In the genomic region with DNA sequence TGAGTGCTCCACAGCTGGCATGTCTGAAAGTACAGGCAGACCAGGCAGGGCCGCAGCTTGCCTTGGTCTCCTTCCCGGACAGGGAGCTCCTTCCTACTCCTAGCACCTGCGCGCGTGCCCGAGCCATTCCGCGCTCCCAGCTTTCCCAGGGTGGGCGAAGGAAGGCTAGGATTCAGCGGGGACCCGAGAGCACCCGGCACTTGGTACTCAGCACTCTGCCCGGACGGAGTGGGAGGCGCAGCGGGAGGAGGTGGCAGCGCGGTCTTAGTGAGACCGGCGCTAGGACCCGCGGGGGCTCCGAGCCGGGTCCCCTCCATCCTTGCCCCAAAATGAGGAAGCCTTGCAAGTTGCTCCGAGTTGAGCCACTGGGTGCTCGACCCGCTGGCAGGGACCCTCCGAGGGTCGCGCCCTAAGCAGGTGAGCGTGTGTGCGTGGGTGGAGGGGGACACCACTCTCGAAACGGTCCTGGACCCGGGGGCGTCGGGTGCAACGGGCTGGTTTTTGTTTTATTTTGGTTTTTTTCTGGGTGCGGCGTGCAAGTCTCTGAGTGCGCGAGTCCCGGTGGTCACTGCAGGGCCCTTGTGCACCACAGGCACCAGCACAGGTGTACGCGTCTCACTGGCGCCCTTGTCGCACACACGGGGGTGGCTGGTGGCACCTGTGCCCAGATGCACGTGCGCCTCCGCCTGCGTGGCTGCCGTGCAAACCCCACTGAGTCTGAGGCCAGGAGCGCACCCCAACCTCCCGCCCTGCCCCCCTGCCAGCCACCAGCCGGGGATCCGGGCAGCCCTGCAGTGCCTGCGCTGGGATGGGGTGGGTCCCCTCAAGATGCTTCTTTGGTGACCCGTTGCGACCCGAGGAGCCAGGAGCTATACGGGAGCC, we compare ENCODE assay signal across 8 mouse cellular contexts. TPM values are rescaled to one million over a fixed set of nuclear protein-coding genes. Genes with fewer than 3 reads are reported as not detected.
DNase-seq lines count a peak whose midpoint lies in the region; ATAC-seq and TF ChIP-seq lines count a peak whose summit lies in the region.

No protein-coding gene starts in this region.

- peaks cover 10% of the 10 kb centered on the region; the same call in 1 of the 2 replicates for H3K4me1 ChIP-seq in lung, embryonic 15.5 days
- peaks cover 19% of the 10 kb centered on the region; the same call in 1 of the 2 replicates for H3K4me1 ChIP-seq in hindbrain, embryonic 14.5 days (replicated peaks; ENCODE audit: control insufficient read depth, insufficient read depth, low read length)
- peaks cover 78% of the 10 kb centered on the region for H3K4me1 ChIP-seq in megakaryocyte, embryonic 14.5 days
- H3K4me1 ChIP-seq in spleen, adult 2 months (ENCODE audit: control insufficient read depth, insufficient read depth, insufficient read length), result peaks cover 14% of the 10 kb centered on the region

- peaks cover 76% of the 10 kb centered on the region for H3K27me3 ChIP-seq in lung, embryonic 15.5 days
- H3K27me3 ChIP-seq in hindbrain, embryonic 14.5 days (ENCODE audit: control insufficient read depth, insufficient read depth, low read length), result peaks cover 40% of the 10 kb centered on the region
- peaks cover 49% of the 10 kb centered on the region for H3K27me3 ChIP-seq in megakaryocyte, embryonic 14.5 days (replicated peaks)
- H3K27me3 ChIP-seq in spleen, adult 2 months (ENCODE audit: control insufficient read depth, insufficient read depth, low read length), result peaks cover 5% of the 10 kb centered on the region; the same call in 1 of the 2 replicates

- DNase-seq in cerebellum, postnatal 14 days, result peak; percentile 55 to 60
- no peak for DNase-seq in cerebellum, adult 11 months
- no peak for DNase-seq in lung, postnatal 10 days
- DNase-seq in hindbrain, embryonic 14.5 days (ENCODE audit: low spot score), result no peak
- peak in 1 of 2 experiments; percentile 47 for DNase-seq in spleen, adult 2 months (ENCODE audit: low read depth in 1 of 2, low spot score in 2 of 2)
- no peak for DNase-seq in ovary, postnatal 36 days (ENCODE audit: low spot score)

- H3K9ac ChIP-seq in lung, embryonic 15.5 days, result 0 out of 2 replicates have a peak overlapping the region, but pooled peaks have one; percentile 23
- H3K9ac ChIP-seq in hindbrain, embryonic 14.5 days, result peak overlapping the region; percentile 64

- H3K9me3 ChIP-seq in lung, embryonic 15.5 days, result no peaks in the 10 kb centered on the region
- peaks cover 4% of the 10 kb centered on the region; the same call in 1 of the 2 replicates for H3K9me3 ChIP-seq in hindbrain, embryonic 14.5 days (ENCODE audit: control insufficient read depth, low read length)
- H3K9me3 ChIP-seq in megakaryocyte, embryonic 14.5 days, result peaks cover 21% of the 10 kb centered on the region

- peak overlapping the region; percentile 44 for H3K4me3 ChIP-seq in lung, embryonic 15.5 days
- peak overlapping the region; percentile 42 for H3K4me3 ChIP-seq in hindbrain, embryonic 14.5 days (replicated peaks; ENCODE audit: low read length)
- H3K4me3 ChIP-seq in megakaryocyte, embryonic 14.5 days (replicated peaks), result peak overlapping the region; percentile 95
- peak overlapping the region; percentile 66 for H3K4me3 ChIP-seq in spleen, adult 2 months (ENCODE audit: extremely low read depth, insufficient read depth, insufficient read length)

- 1% methylated on average over 62 of the region's 62 CpGs for WGBS in lung, embryonic 15.5 days
- 2% methylated on average over 58 of the region's 62 CpGs for WGBS in hindbrain, embryonic 14.5 days
- WGBS in spleen, adult 2 months, result 1% methylated on average over 62 of the region's 62 CpGs

- ATAC-seq in lung, embryonic 15.5 days (ENCODE audit: borderline replicate concordance, extremely low read depth, low FRiP score, low TSS enrichment), result no peak
- ATAC-seq in hindbrain, embryonic 14.5 days (ENCODE audit: low FRiP score), result no peak

- TF ChIP-seq CTCF in spleen, adult 2 months (IDR thresholded peaks at IDR 0.05; ENCODE audit: extremely low read depth, insufficient read depth, insufficient read length, insufficient replicate concordance), result no peak

- no peaks in the 10 kb centered on the region; the same call in 1 of the 2 replicates for H3K36me3 ChIP-seq in lung, embryonic 15.5 days
- peaks cover 5% of the 10 kb centered on the region for H3K36me3 ChIP-seq in hindbrain, embryonic 14.5 days (replicated peaks; ENCODE audit: control insufficient read depth, insufficient read depth)
- peaks cover 34% of the 10 kb centered on the region for H3K36me3 ChIP-seq in megakaryocyte, embryonic 14.5 days (replicated peaks; ENCODE audit: low read length)
- peaks cover 3% of the 10 kb centered on the region; the same call in 1 of the 2 replicates for H3K36me3 ChIP-seq in spleen, adult 2 months (ENCODE audit: control insufficient read depth, insufficient read depth, low read length)

- no peak overlapping the region for H3K27ac ChIP-seq in lung, embryonic 15.5 days
- H3K27ac ChIP-seq in hindbrain, embryonic 14.5 days, result no peak overlapping the region
- no peak overlapping the region for H3K27ac ChIP-seq in spleen, adult 2 months (ENCODE audit: insufficient read depth, low read length)

- TF ChIP-seq POLR2A in spleen, adult 2 months (IDR thresholded peaks at IDR 0.05; ENCODE audit: low read depth, low read length), result no peak

- peak overlapping the region; percentile 75 for H3K4me2 ChIP-seq in lung, embryonic 15.5 days
- H3K4me2 ChIP-seq in hindbrain, embryonic 14.5 days (replicated peaks), result peak overlapping the region; percentile 89

RNA-seq across cellular contexts. Expression of gene Matk, which starts 4.7 kb away (rescaled TPM):
- polyA plus RNA-seq in lung, embryonic 15.5 days (2015; fragmentation: Nextera tagmentation; extraction: Ambion mirVana), result 2.7 and 3.9 TPM in 2 replicates
- 30.2 and 37.0 TPM in 2 replicates for polyA plus RNA-seq in hindbrain, embryonic 14.5 days (2014; fragmentation: Nextera tagmentation; extraction: Ambion mirVana)
- polyA plus RNA-seq in megakaryocyte, embryonic 14.5 days (2012; ENCODE audit: insufficient read depth, low replicate concordance), result 6.2 and 21.4 TPM in 2 replicates
- polyA plus RNA-seq in spleen, adult 2 months (2012; rRNA removed), result 22.5 and 30.0 TPM in 2 replicates

RNA-seq across cellular contexts. Expression of gene Mrpl54, which starts 9.3 kb away (rescaled TPM):
- polyA plus RNA-seq in lung, embryonic 15.5 days (2015; fragmentation: Nextera tagmentation; extraction: Ambion mirVana), result 208 and 225 TPM in 2 replicates
- polyA plus RNA-seq in hindbrain, embryonic 14.5 days (2014; fragmentation: Nextera tagmentation; extraction: Ambion mirVana), result 136 and 142 TPM in 2 replicates
- 458 and 769 TPM in 2 replicates for polyA plus RNA-seq in megakaryocyte, embryonic 14.5 days (2012; ENCODE audit: insufficient read depth, low replicate concordance)
- 63.6 and 86.9 TPM in 2 replicates for polyA plus RNA-seq in spleen, adult 2 months (2012; rRNA removed)

RNA-seq across cellular contexts. Expression of gene Apba3, which starts 9.4 kb away (rescaled TPM):
- 60.7 and 66.5 TPM in 2 replicates for polyA plus RNA-seq in lung, embryonic 15.5 days (2015; fragmentation: Nextera tagmentation; extraction: Ambion mirVana)
- polyA plus RNA-seq in hindbrain, embryonic 14.5 days (2014; fragmentation: Nextera tagmentation; extraction: Ambion mirVana), result 26.4 and 31.5 TPM in 2 replicates
- 93.1 and 154 TPM in 2 replicates for polyA plus RNA-seq in megakaryocyte, embryonic 14.5 days (2012; ENCODE audit: insufficient read depth, low replicate concordance)
- 63.0 and 77.1 TPM in 2 replicates for polyA plus RNA-seq in spleen, adult 2 months (2012; rRNA removed)

RNA-seq across cellular contexts. Expression of gene Zfr2, which starts 24.4 kb away (rescaled TPM):
- polyA plus RNA-seq in lung, embryonic 15.5 days (2015; fragmentation: Nextera tagmentation; extraction: Ambion mirVana), result 5.3 and 5.4 TPM in 2 replicates
- polyA plus RNA-seq in hindbrain, embryonic 14.5 days (2014; fragmentation: Nextera tagmentation; extraction: Ambion mirVana), result 24.2 and 25.4 TPM in 2 replicates
- 1.4 TPM in 1 of 2 replicates, not detected in the other for polyA plus RNA-seq in megakaryocyte, embryonic 14.5 days (2012; ENCODE audit: insufficient read depth, low replicate concordance)
- polyA plus RNA-seq in spleen, adult 2 months (2012; rRNA removed), result 5.5 and 6.1 TPM in 2 replicates

RNA-seq across cellular contexts. Expression of gene Atcay, which starts 26.8 kb away (rescaled TPM):
- polyA plus RNA-seq in lung, embryonic 15.5 days (2015; fragmentation: Nextera tagmentation; extraction: Ambion mirVana), result 0.14 and 0.29 TPM in 2 replicates
- 80.2 and 83.1 TPM in 2 replicates for polyA plus RNA-seq in hindbrain, embryonic 14.5 days (2014; fragmentation: Nextera tagmentation; extraction: Ambion mirVana)
- polyA plus RNA-seq in megakaryocyte, embryonic 14.5 days (2012; ENCODE audit: insufficient read depth, low replicate concordance), result not detected in 2 replicates
- polyA plus RNA-seq in spleen, adult 2 months (2012; rRNA removed), result 0.92 and 0.95 TPM in 2 replicates

Comparison
In these comparisons a context has a peak if more than half of its experiments do, and no peak if none do; other contexts are left out.
1. DNase-seq: peak in cerebellum, postnatal 14 days (2 of 2); none in cerebellum, adult 11 months (single experiment), lung, postnatal 10 days (single experiment), hindbrain, embryonic 14.5 days (single experiment) and ovary, postnatal 36 days (single experiment).
2. H3K4me3 ChIP-seq: peak in every context shown above with its lines; median percentile 95 in megakaryocyte, embryonic 14.5 days; 66 in spleen, adult 2 months; 44 in lung, embryonic 15.5 days; 42 in hindbrain, embryonic 14.5 days.